ENCODE assay signal across 19 mouse cellular contexts in genomic region chr15:78475604-78476031, GRCm38 (mm10). TPM values are rescaled to one million over a fixed set of nuclear protein-coding genes. Genes with fewer than 3 reads are reported as not detected.
DNase-seq lines count a peak whose midpoint lies in the region; ATAC-seq lines count a peak whose summit lies in the region.
"Had no signal": no experiment of that assay in that cellular context is flagged by ENCODE, and none has a peak within 500 bp of the region (broad histone marks: within the 10 kb centered on the region; RNA-seq: fewer than 3 reads in every experiment).

No protein-coding gene starts in this region.

- no peaks in the 10 kb centered on the region for H3K4me1 ChIP-seq in midbrain, embryonic 16.5 days (ENCODE audit: control insufficient read depth, insufficient read depth, low read length)
- no peaks in the 10 kb centered on the region for H3K4me1 ChIP-seq in midbrain, embryonic 13.5 days (replicated peaks)
- no peaks in the 10 kb centered on the region for H3K4me1 ChIP-seq in embryonic facial prominence, embryonic 15.5 days
- H3K4me1 ChIP-seq in kidney, embryonic 14.5 days (ENCODE audit: control insufficient read depth, insufficient read depth, low read length) = peaks cover 7% of the 10 kb centered on the region; the same call in 1 of the 2 replicates

- H3K36me3 ChIP-seq in midbrain, embryonic 16.5 days (ENCODE audit: control insufficient read depth, insufficient read depth, low read length) = no peaks in the 10 kb centered on the region
- no peaks in the 10 kb centered on the region for H3K36me3 ChIP-seq in midbrain, embryonic 13.5 days
- H3K36me3 ChIP-seq in embryonic facial prominence, embryonic 15.5 days = no peaks in the 10 kb centered on the region
- H3K36me3 ChIP-seq in kidney, embryonic 14.5 days (ENCODE audit: control insufficient read depth, insufficient read depth, low read length) = no peaks in the 10 kb centered on the region
- H3K36me3 ChIP-seq: heart, embryonic 15.5 days had no signal

- no peak for ATAC-seq in midbrain, embryonic 16.5 days
- ATAC-seq in midbrain, embryonic 13.5 days = no peak
- peak; percentile 25; the same call in 1 of the 2 replicates for ATAC-seq in embryonic facial prominence, embryonic 15.5 days (ENCODE audit: insufficient number of reproducible peaks, low FRiP score, low TSS enrichment, low read depth)
- ATAC-seq in kidney, embryonic 14.5 days (ENCODE audit: low FRiP score, low TSS enrichment) = no peak
- ATAC-seq: forebrain, embryonic 14.5 days had no signal

- H3K27me3 ChIP-seq in midbrain, embryonic 16.5 days (ENCODE audit: control insufficient read depth, insufficient read depth, low read depth, low read length) = no peaks in the 10 kb centered on the region
- H3K27me3 ChIP-seq in midbrain, embryonic 13.5 days = peaks cover 4% of the 10 kb centered on the region; the same call in 1 of the 2 replicates
- H3K27me3 ChIP-seq in embryonic facial prominence, embryonic 15.5 days = 0 out of 2 replicates have a peak, but pooled peaks cover 3% of the 10 kb centered on the region
- no peaks in the 10 kb centered on the region for H3K27me3 ChIP-seq in kidney, embryonic 14.5 days (ENCODE audit: control insufficient read depth, insufficient read depth, low read length)
- H3K27me3 ChIP-seq: heart, embryonic 15.5 days had no signal

- peak; percentile 36 to 49 for DNase-seq in cerebellum, adult 18-20 months
- no peak for DNase-seq in cerebellum, adult 11 months
- DNase-seq in thymus, postnatal 10 days (ENCODE audit: low spot score in 2 of 2) = peak; percentile 53 to 59
- DNase-seq in urinary bladder, adult 2 months (ENCODE audit: low spot score) = no peak
- DNase-seq: cerebellum, adult 11-12 months; gastrocnemius, postnatal 10 days; kidney, postnatal 10 days; layer of hippocampus, adult 9-11 months; lung, adult 18-20 months; right cerebral cortex, postnatal 4 days had no signal

- no peak overlapping the region for H3K4me2 ChIP-seq in midbrain, embryonic 16.5 days (ENCODE audit: low read length)
- H3K4me2 ChIP-seq in midbrain, embryonic 13.5 days (replicated peaks) = no peak overlapping the region
- no peak overlapping the region for H3K4me2 ChIP-seq in embryonic facial prominence, embryonic 15.5 days (replicated peaks)
- H3K4me2 ChIP-seq in kidney, embryonic 14.5 days (replicated peaks; ENCODE audit: low read depth, low read length) = no peak overlapping the region
- H3K4me2 ChIP-seq: heart, embryonic 15.5 days had no signal

- H3K27ac ChIP-seq in midbrain, embryonic 16.5 days (ENCODE audit: low read length) = no peak overlapping the region
- H3K27ac ChIP-seq in midbrain, embryonic 13.5 days = no peak overlapping the region
- no peak overlapping the region for H3K27ac ChIP-seq in embryonic facial prominence, embryonic 15.5 days (replicated peaks)
- H3K27ac ChIP-seq in kidney, embryonic 14.5 days (ENCODE audit: low read depth, low read length) = no peak overlapping the region
- H3K27ac ChIP-seq: heart, embryonic 15.5 days had no signal

- no peaks in the 10 kb centered on the region for H3K9me3 ChIP-seq in midbrain, embryonic 16.5 days (replicated peaks; ENCODE audit: control insufficient read depth, low read length, poor library complexity, severe bottlenecking)
- H3K9me3 ChIP-seq in midbrain, embryonic 13.5 days = no peaks in the 10 kb centered on the region
- no peaks in the 10 kb centered on the region for H3K9me3 ChIP-seq in embryonic facial prominence, embryonic 15.5 days (replicated peaks)
- no peaks in the 10 kb centered on the region for H3K9me3 ChIP-seq in kidney, embryonic 14.5 days (ENCODE audit: control insufficient read depth, low read length)
- H3K9me3 ChIP-seq: heart, embryonic 15.5 days; megakaryocyte, embryonic 14.5 days had no signal

- no peak overlapping the region for H3K4me3 ChIP-seq in midbrain, embryonic 16.5 days (ENCODE audit: low read depth, low read length)
- H3K4me3 ChIP-seq in midbrain, embryonic 13.5 days (replicated peaks) = no peak overlapping the region
- H3K4me3 ChIP-seq in embryonic facial prominence, embryonic 15.5 days (replicated peaks) = no peak overlapping the region
- H3K4me3 ChIP-seq in kidney, embryonic 14.5 days (ENCODE audit: low read length) = no peak overlapping the region
- H3K4me3 ChIP-seq: heart, embryonic 15.5 days; megakaryocyte, embryonic 14.5 days; myocyte had no signal

- 63% methylated on average over 3 of the region's 3 CpGs for WGBS in midbrain, embryonic 16.5 days
- 72% methylated on average over 3 of the region's 3 CpGs for WGBS in midbrain, embryonic 13.5 days
- WGBS in embryonic facial prominence, embryonic 15.5 days = 55% methylated on average over 3 of the region's 3 CpGs
- WGBS in kidney, embryonic 14.5 days = 66% methylated on average over 3 of the region's 3 CpGs

- H3K9ac ChIP-seq in midbrain, embryonic 16.5 days (ENCODE audit: low read depth, low read length) = 0 out of 2 replicates have a peak overlapping the region, but pooled peaks have one; percentile 30
- H3K9ac ChIP-seq in midbrain, embryonic 13.5 days (replicated peaks) = no peak overlapping the region
- no peak overlapping the region for H3K9ac ChIP-seq in embryonic facial prominence, embryonic 15.5 days
- H3K9ac ChIP-seq in kidney, embryonic 14.5 days (ENCODE audit: low read depth, low read length) = no peak overlapping the region
- H3K9ac ChIP-seq: heart, embryonic 15.5 days had no signal

RNA-seq across cellular contexts. Expression of gene Tmprss6, which starts 7.2 kb away (rescaled TPM):
- 0.09 and 0.31 TPM in 2 replicates for polyA plus RNA-seq in midbrain, embryonic 16.5 days (2015; fragmentation: Nextera tagmentation; extraction: Ambion mirVana)
- 0.16 TPM in 1 of 2 replicates, not detected in the other for polyA plus RNA-seq in midbrain, embryonic 13.5 days (2015; fragmentation: Nextera tagmentation; extraction: Ambion mirVana)
- polyA plus RNA-seq in embryonic facial prominence, embryonic 15.5 days (2015; fragmentation: Nextera tagmentation; extraction: Ambion mirVana) = 2.7 and 3.4 TPM in 2 replicates
- 0.56 and 0.91 TPM in 2 replicates for polyA plus RNA-seq in urinary bladder, adult 2 months (2012; rRNA removed)
- 0.34 and 0.49 TPM in 2 replicates for polyA plus RNA-seq in kidney, embryonic 14.5 days (2014; fragmentation: Nextera tagmentation; extraction: Ambion mirVana)

RNA-seq across cellular contexts. Expression of gene Il2rb, which starts 19.5 kb away (rescaled TPM):
- polyA plus RNA-seq in midbrain, embryonic 16.5 days (2015; fragmentation: Nextera tagmentation; extraction: Ambion mirVana) = 0.20 TPM in 1 of 2 replicates, not detected in the other
- not detected in 2 replicates for polyA plus RNA-seq in midbrain, embryonic 13.5 days (2015; fragmentation: Nextera tagmentation; extraction: Ambion mirVana)
- polyA plus RNA-seq in embryonic facial prominence, embryonic 15.5 days (2015; fragmentation: Nextera tagmentation; extraction: Ambion mirVana) = 0.24 and 0.41 TPM in 2 replicates
- polyA plus RNA-seq in urinary bladder, adult 2 months (2012; rRNA removed) = 3.6 and 3.8 TPM in 2 replicates
- 0.07 and 0.60 TPM in 2 replicates for polyA plus RNA-seq in kidney, embryonic 14.5 days (2014; fragmentation: Nextera tagmentation; extraction: Ambion mirVana)
- polyA plus RNA-seq: forebrain, embryonic 14.5 days; limb, embryonic 11.5 days had no signal

RNA-seq across cellular contexts. Expression of gene Kctd17, which starts 47.3 kb away (rescaled TPM):
- 152 and 156 TPM in 2 replicates for polyA plus RNA-seq in midbrain, embryonic 16.5 days (2015; fragmentation: Nextera tagmentation; extraction: Ambion mirVana)
- polyA plus RNA-seq in midbrain, embryonic 13.5 days (2015; fragmentation: Nextera tagmentation; extraction: Ambion mirVana) = 107 and 117 TPM in 2 replicates
- 59.0 and 62.5 TPM in 2 replicates for polyA plus RNA-seq in embryonic facial prominence, embryonic 15.5 days (2015; fragmentation: Nextera tagmentation; extraction: Ambion mirVana)
- polyA plus RNA-seq in urinary bladder, adult 2 months (2012; rRNA removed) = 121 and 128 TPM in 2 replicates
- polyA plus RNA-seq in kidney, embryonic 14.5 days (2014; fragmentation: Nextera tagmentation; extraction: Ambion mirVana) = 36.3 and 48.8 TPM in 2 replicates

RNA-seq across cellular contexts. Expression of gene C1qtnf6, which starts 55.6 kb away (rescaled TPM):
- 6.7 and 7.8 TPM in 2 replicates for polyA plus RNA-seq in midbrain, embryonic 16.5 days (2015; fragmentation: Nextera tagmentation; extraction: Ambion mirVana)
- polyA plus RNA-seq in midbrain, embryonic 13.5 days (2015; fragmentation: Nextera tagmentation; extraction: Ambion mirVana) = 4.8 and 5.6 TPM in 2 replicates
- polyA plus RNA-seq in embryonic facial prominence, embryonic 15.5 days (2015; fragmentation: Nextera tagmentation; extraction: Ambion mirVana) = 64.2 and 65.9 TPM in 2 replicates
- 29.8 and 36.9 TPM in 2 replicates for polyA plus RNA-seq in urinary bladder, adult 2 months (2012; rRNA removed)
- polyA plus RNA-seq in kidney, embryonic 14.5 days (2014; fragmentation: Nextera tagmentation; extraction: Ambion mirVana) = 26.0 and 31.9 TPM in 2 replicates

Comparison
In these comparisons a context has a peak if more than half of its experiments do, and no peak if none do; other contexts are left out.
1. DNase-seq: peak in cerebellum, adult 18-20 months (2 of 2) and thymus, postnatal 10 days (2 of 2); none in cerebellum, adult 11 months (single experiment) and urinary bladder, adult 2 months (single experiment).